Mouse (Mus musculus): ENCODE results near the gene Rps11. TPM values are rescaled to one million over a fixed set of nuclear protein-coding genes. Genes with fewer than 3 reads are reported as not detected.
"Not testable (repeated sequence)": the region's sequence is repeated elsewhere in the genome, so short reads cannot be mapped to it uniquely, and the experiment has no call there.

Gene Rps11
- 2,085 and 2,209 TPM in 2 replicates for polyA plus RNA-seq (2014; fragmentation: Nextera tagmentation; extraction: Ambion mirVana)

GRCm38 (mm10) chr7:45124224-45125143 is at the start of gene Rps11:
Gene Rps11, minus strand, starts transcription at chr7:45124439.
- ATAC-seq (replicated peaks; ENCODE audit: low FRiP score) (peak; percentile 77), DNase-seq (ENCODE audit: low spot score) (peak; percentile 99)
- Histone ChIP-seq H3K27me3 (replicated peaks; ENCODE audit: control insufficient read depth, insufficient read depth, low read length) (no peaks in the 10 kb centered on the region), H3K9ac (ENCODE audit: low read depth, low read length) (peak within 1 kb of the TSS; percentile 100), H3K4me2 (peak within 1 kb of the TSS; percentile 97), H3K27ac (ENCODE audit: low read depth, low read length) (peak within 1 kb of the TSS; percentile 100), H3K9me3 (ENCODE audit: control insufficient read depth, low read length) (no peaks in the 10 kb centered on the region), H3K36me3 (ENCODE audit: control insufficient read depth, insufficient read depth, low read length) (peaks cover 52% of the 10 kb centered on the region), H3K4me3 (ENCODE audit: low read depth, low read length) (peak within 1 kb of the TSS; percentile 99), H3K4me1 (replicated peaks; ENCODE audit: control insufficient read depth, insufficient read depth, low read length) (peaks cover 44% of the 10 kb centered on the region)
- WGBS: under 1% methylated on average over 59 of the region's 59 CpGs

- H3K9ac ChIP-seq (ENCODE audit: low read depth, low read length); H3K4me3 ChIP-seq (ENCODE audit: low read depth, low read length); DNase-seq (ENCODE audit: low spot score); H3K4me2 ChIP-seq; H3K27ac ChIP-seq (ENCODE audit: low read depth, low read length); H3K4me1 ChIP-seq (replicated peaks; ENCODE audit: control insufficient read depth, insufficient read depth, low read length); H3K36me3 ChIP-seq (ENCODE audit: control insufficient read depth, insufficient read depth, low read length); ATAC-seq (replicated peaks; ENCODE audit: low FRiP score): not testable (repeated sequence)
- H3K27me3 ChIP-seq (replicated peaks; ENCODE audit: control insufficient read depth, insufficient read depth, low read length): peaks cover 70% of the 10 kb centered on the region
- H3K9me3 ChIP-seq (ENCODE audit: control insufficient read depth, low read length): peaks cover 16% of the 10 kb centered on the region
- 42% methylated on average over 1 of the region's 1 CpGs for WGBS
These were observed 49.5 kb upstream of the Rps11 start for GRCm38 (mm10) chr7:45173772-45174171.

- Histone ChIP-seq H3K4me1 (replicated peaks; ENCODE audit: control insufficient read depth, insufficient read depth, low read length) (0 out of 2 replicates have a peak, but pooled peaks cover 3% of the 10 kb centered on the region), H3K36me3 (ENCODE audit: control insufficient read depth, insufficient read depth, low read length) (no peaks in the 10 kb centered on the region), H3K9ac (ENCODE audit: low read depth, low read length) (no peak overlapping the region), H3K27ac (ENCODE audit: low read depth, low read length) (no peak overlapping the region), H3K27me3 (replicated peaks; ENCODE audit: control insufficient read depth, insufficient read depth, low read length) (peaks cover 70% of the 10 kb centered on the region), H3K4me2 (no peak overlapping the region), H3K9me3 (ENCODE audit: control insufficient read depth, low read length) (peaks cover 18% of the 10 kb centered on the region), H3K4me3 (ENCODE audit: low read depth, low read length) (no peak overlapping the region)
- 52% methylated on average over 7 of the region's 7 CpGs for WGBS
- DNase-seq (ENCODE audit: low spot score) (no peak), ATAC-seq (replicated peaks; ENCODE audit: low FRiP score) (no peak)
These were observed 48.7 kb upstream of the Rps11 start for GRCm38 (mm10) chr7:45172974-45173373.

GRCm38 (mm10) chr7:45169495-45169894 is 45.3 kb upstream of the Rps11 start:
- Histone ChIP-seq H3K4me2 (no peak overlapping the region), H3K4me1 (replicated peaks; ENCODE audit: control insufficient read depth, insufficient read depth, low read length) (no peaks in the 10 kb centered on the region), H3K9me3 (ENCODE audit: control insufficient read depth, low read length) (peaks cover 18% of the 10 kb centered on the region), H3K36me3 (ENCODE audit: control insufficient read depth, insufficient read depth, low read length) (no peaks in the 10 kb centered on the region), H3K27ac (ENCODE audit: low read depth, low read length) (no peak overlapping the region), H3K9ac (ENCODE audit: low read depth, low read length) (no peak overlapping the region), H3K4me3 (ENCODE audit: low read depth, low read length) (no peak overlapping the region), H3K27me3 (replicated peaks; ENCODE audit: control insufficient read depth, insufficient read depth, low read length) (peaks cover 70% of the 10 kb centered on the region)
- ATAC-seq (replicated peaks; ENCODE audit: low FRiP score): no peak
- 83% methylated on average over 3 of the region's 3 CpGs for WGBS
- no peak for DNase-seq (ENCODE audit: low spot score)

- Histone ChIP-seq H3K9me3 (ENCODE audit: control insufficient read depth, low read length) (peaks cover 18% of the 10 kb centered on the region), H3K36me3 (ENCODE audit: control insufficient read depth, insufficient read depth, low read length) (no peaks in the 10 kb centered on the region), H3K9ac (ENCODE audit: low read depth, low read length) (no peak overlapping the region), H3K27me3 (replicated peaks; ENCODE audit: control insufficient read depth, insufficient read depth, low read length) (peaks cover 75% of the 10 kb centered on the region), H3K4me1 (replicated peaks; ENCODE audit: control insufficient read depth, insufficient read depth, low read length) (peaks cover 4% of the 10 kb centered on the region), H3K4me3 (ENCODE audit: low read depth, low read length) (no peak overlapping the region), H3K4me2 (no peak overlapping the region), H3K27ac (ENCODE audit: low read depth, low read length) (no peak overlapping the region)
- ATAC-seq (replicated peaks; ENCODE audit: low FRiP score): no peak
- no peak for DNase-seq (ENCODE audit: low spot score)
- WGBS: 8% methylated on average over 24 of the region's 24 CpGs
These were observed 44.4 kb upstream of the Rps11 start for GRCm38 (mm10) chr7:45168656-45169055.

GRCm38 (mm10) chr7:45167761-45168445 is 43.7 kb upstream of the Rps11 start:
- DNase-seq (ENCODE audit: low spot score) (no peak), ATAC-seq (replicated peaks; ENCODE audit: low FRiP score) (no peak)
- Histone ChIP-seq H3K36me3 (ENCODE audit: control insufficient read depth, insufficient read depth, low read length) (no peaks in the 10 kb centered on the region), H3K9me3 (ENCODE audit: control insufficient read depth, low read length) (peaks cover 18% of the 10 kb centered on the region), H3K27ac (ENCODE audit: low read depth, low read length) (no peak overlapping the region; the same call in 1 of the 2 replicates), H3K9ac (ENCODE audit: low read depth, low read length) (no peak overlapping the region), H3K4me1 (replicated peaks; ENCODE audit: control insufficient read depth, insufficient read depth, low read length) (peaks cover 4% of the 10 kb centered on the region), H3K27me3 (replicated peaks; ENCODE audit: control insufficient read depth, insufficient read depth, low read length) (peaks cover 79% of the 10 kb centered on the region), H3K4me2 (no peak overlapping the region), H3K4me3 (ENCODE audit: low read depth, low read length) (no peak overlapping the region)
- 6% methylated on average over 19 of the region's 19 CpGs for WGBS

GRCm38 (mm10) chr7:45166950-45167401 is 42.7 kb upstream of the Rps11 start:
- H3K9ac ChIP-seq (ENCODE audit: low read depth, low read length): no peak overlapping the region
- H3K27me3 ChIP-seq (replicated peaks; ENCODE audit: control insufficient read depth, insufficient read depth, low read length): peaks cover 81% of the 10 kb centered on the region
- no peak for DNase-seq (ENCODE audit: low spot score)
- no peak overlapping the region for H3K4me3 ChIP-seq (ENCODE audit: low read depth, low read length)
- peaks cover 18% of the 10 kb centered on the region for H3K9me3 ChIP-seq (ENCODE audit: control insufficient read depth, low read length)
- H3K4me2 ChIP-seq: no peak overlapping the region
- no peak overlapping the region for H3K27ac ChIP-seq (ENCODE audit: low read depth, low read length)
- H3K4me1 ChIP-seq (replicated peaks; ENCODE audit: control insufficient read depth, insufficient read depth, low read length): peaks cover 9% of the 10 kb centered on the region
- WGBS: 19% methylated on average over 10 of the region's 10 CpGs
- ATAC-seq (replicated peaks; ENCODE audit: low FRiP score): no peak
- no peaks in the 10 kb centered on the region for H3K36me3 ChIP-seq (ENCODE audit: control insufficient read depth, insufficient read depth, low read length)

- ATAC-seq (replicated peaks; ENCODE audit: low FRiP score): no peak
- 51% methylated on average over 11 of the region's 11 CpGs for WGBS
- no peak for DNase-seq (ENCODE audit: low spot score)
These were observed 41.5 kb upstream of the Rps11 start for GRCm38 (mm10) chr7:45165701-45166100.

More at GRCm38 (mm10) chr7:45165701-45166100, 41.5 kb upstream of the Rps11 start:
- peaks cover 75% of the 10 kb centered on the region for H3K27me3 ChIP-seq (replicated peaks; ENCODE audit: control insufficient read depth, insufficient read depth, low read length)
- H3K4me2 ChIP-seq: no peak overlapping the region
- H3K9ac ChIP-seq (ENCODE audit: low read depth, low read length): no peak overlapping the region
- H3K36me3 ChIP-seq (ENCODE audit: control insufficient read depth, insufficient read depth, low read length): no peaks in the 10 kb centered on the region; the same call in 1 of the 2 replicates
- peaks cover 9% of the 10 kb centered on the region for H3K4me1 ChIP-seq (replicated peaks; ENCODE audit: control insufficient read depth, insufficient read depth, low read length)
- H3K4me3 ChIP-seq (ENCODE audit: low read depth, low read length): no peak overlapping the region
- no peak overlapping the region for H3K27ac ChIP-seq (ENCODE audit: low read depth, low read length)
- H3K9me3 ChIP-seq (ENCODE audit: control insufficient read depth, low read length): peaks cover 14% of the 10 kb centered on the region
